Mouse (Mus musculus): Measurements from ENCODE around the gene Cfap77. TPM values are rescaled to one million over a fixed set of nuclear protein-coding genes. Genes with fewer than 3 reads are reported as not detected.

The Cfap77 gene
- polyA plus RNA-seq, 1 experiment from 2014 or later: 0.28 TPM

GRCm38 (mm10) chr2:29041477-29041768, 13.4 kb downstream of the Cfap77 start:
- H3K9ac ChIP-seq: no peak overlapping the region
- H3K27ac ChIP-seq: no peak overlapping the region
- H3K4me3 ChIP-seq: no peak overlapping the region
- peaks cover 10% of the 10 kb centered on the region; the same call in 1 of the 2 replicates for H3K4me1 ChIP-seq
- H3K9me3 ChIP-seq: no peaks in the 10 kb centered on the region
- WGBS: 31% methylated on average over 8 of the region's 8 CpGs
- no peaks in the 10 kb centered on the region for H3K36me3 ChIP-seq
- no peak overlapping the region for H3K4me2 ChIP-seq (replicated peaks)
- no peak for ATAC-seq (ENCODE audit: low FRiP score, low read depth)
- H3K27me3 ChIP-seq (replicated peaks): peaks cover 62% of the 10 kb centered on the region

GRCm38 (mm10) chr2:29040594-29041476, 14.0 kb downstream of the Cfap77 start:
- Histone ChIP-seq H3K36me3 (no peaks in the 10 kb centered on the region), H3K27me3 (replicated peaks) (peaks cover 60% of the 10 kb centered on the region), H3K9me3 (no peaks in the 10 kb centered on the region), H3K4me3 (no peak overlapping the region), H3K4me1 (peaks cover 4% of the 10 kb centered on the region; the same call in 1 of the 2 replicates), H3K27ac (no peak overlapping the region), H3K4me2 (replicated peaks) (no peak overlapping the region), H3K9ac (no peak overlapping the region)
- no peak for ATAC-seq (ENCODE audit: low FRiP score, low read depth)
- 6% methylated on average over 18 of the region's 18 CpGs for WGBS

- Histone ChIP-seq H3K4me2 (replicated peaks) (no peak overlapping the region), H3K4me1 (0 out of 2 replicates have a peak, but pooled peaks cover 3% of the 10 kb centered on the region), H3K9me3 (no peaks in the 10 kb centered on the region), H3K27ac (no peak overlapping the region), H3K9ac (no peak overlapping the region), H3K4me3 (no peak overlapping the region), H3K27me3 (replicated peaks) (peaks cover 51% of the 10 kb centered on the region), H3K36me3 (no peaks in the 10 kb centered on the region)
- 23% methylated on average over 5 of the region's 5 CpGs for WGBS
- no peak for ATAC-seq (ENCODE audit: low FRiP score, low read depth)
Observed at GRCm38 (mm10) chr2:29039741-29040140, 15.1 kb downstream of the Cfap77 start.

GRCm38 (mm10) chr2:29035698-29036097, 19.2 kb downstream of the Cfap77 start:
- no peak overlapping the region for H3K27ac ChIP-seq
- no peak overlapping the region for H3K9ac ChIP-seq

GRCm38 (mm10) chr2:29034542-29035475, 20.1 kb downstream of the Cfap77 start:
- no peak overlapping the region for H3K9ac ChIP-seq
- ATAC-seq (ENCODE audit: low FRiP score, low read depth): no peak
- no peak overlapping the region for H3K4me2 ChIP-seq (replicated peaks)
- peaks cover 18% of the 10 kb centered on the region for H3K27me3 ChIP-seq (replicated peaks)
- H3K4me1 ChIP-seq: 0 out of 2 replicates have a peak, but pooled peaks cover 2% of the 10 kb centered on the region
- H3K36me3 ChIP-seq: no peaks in the 10 kb centered on the region
- no peaks in the 10 kb centered on the region for H3K9me3 ChIP-seq
- no peak overlapping the region for H3K27ac ChIP-seq
- WGBS: 52% methylated on average over 20 of the region's 20 CpGs
- no peak overlapping the region for H3K4me3 ChIP-seq

More at GRCm38 (mm10) chr2:29035698-29036097, 19.2 kb downstream of the Cfap77 start:
- peaks cover 24% of the 10 kb centered on the region for H3K27me3 ChIP-seq (replicated peaks)
- H3K4me1 ChIP-seq: no peaks in the 10 kb centered on the region
- no peak overlapping the region for H3K4me3 ChIP-seq
- 51% methylated on average over 8 of the region's 8 CpGs for whole genome bisulfite sequencing
- H3K4me2 ChIP-seq (replicated peaks): no peak overlapping the region
- no peaks in the 10 kb centered on the region for H3K36me3 ChIP-seq
- H3K9me3 ChIP-seq: no peaks in the 10 kb centered on the region
- ATAC-seq (ENCODE audit: low FRiP score, low read depth): no peak

- 91% methylated on average over 4 of the region's 4 CpGs for WGBS
- Histone ChIP-seq H3K27ac (no peak overlapping the region), H3K4me2 (replicated peaks) (no peak overlapping the region), H3K4me3 (no peak overlapping the region), H3K9ac (no peak overlapping the region), H3K36me3 (no peaks in the 10 kb centered on the region), H3K4me1 (0 out of 2 replicates have a peak, but pooled peaks cover 2% of the 10 kb centered on the region), H3K27me3 (replicated peaks) (peaks cover 7% of the 10 kb centered on the region), H3K9me3 (no peaks in the 10 kb centered on the region)
- no peak for ATAC-seq (ENCODE audit: low FRiP score, low read depth)
Observed at GRCm38 (mm10) chr2:29031951-29032350, 22.9 kb downstream of the Cfap77 start.

GRCm38 (mm10) chr2:29030048-29030734, 24.7 kb downstream of the Cfap77 start:
- H3K27me3 ChIP-seq (replicated peaks): no peaks in the 10 kb centered on the region
- H3K36me3 ChIP-seq: no peaks in the 10 kb centered on the region
- WGBS: 46% methylated on average over 20 of the region's 20 CpGs
- no peak for ATAC-seq (ENCODE audit: low FRiP score, low read depth)
- no peak overlapping the region for H3K9ac ChIP-seq
- no peaks in the 10 kb centered on the region for H3K9me3 ChIP-seq
- H3K4me1 ChIP-seq: 0 out of 2 replicates have a peak, but pooled peaks cover 2% of the 10 kb centered on the region
- no peak overlapping the region for H3K4me2 ChIP-seq (replicated peaks)
- H3K27ac ChIP-seq: no peak overlapping the region
- H3K4me3 ChIP-seq: no peak overlapping the region

GRCm38 (mm10) chr2:29025284-29025683, 29.6 kb downstream of the Cfap77 start:
- H3K4me1 ChIP-seq: 0 out of 2 replicates have a peak, but pooled peaks cover 9% of the 10 kb centered on the region
- ATAC-seq (ENCODE audit: low FRiP score, low read depth): no peak
- H3K36me3 ChIP-seq: no peaks in the 10 kb centered on the region
- no peak overlapping the region for H3K4me2 ChIP-seq (replicated peaks)
- no peak overlapping the region for H3K4me3 ChIP-seq
- 88% methylated on average over 5 of the region's 5 CpGs for WGBS
- H3K27ac ChIP-seq: no peak overlapping the region
- H3K27me3 ChIP-seq (replicated peaks): peaks cover 19% of the 10 kb centered on the region
- H3K9me3 ChIP-seq: no peaks in the 10 kb centered on the region
- no peak overlapping the region for H3K9ac ChIP-seq

GRCm38 (mm10) chr2:29023001-29023400, 31.9 kb downstream of the Cfap77 start:
- H3K36me3 ChIP-seq: no peaks in the 10 kb centered on the region
- no peak overlapping the region for H3K4me2 ChIP-seq (replicated peaks)
- 0 out of 2 replicates have a peak, but pooled peaks cover 7% of the 10 kb centered on the region for H3K4me1 ChIP-seq
- peaks cover 31% of the 10 kb centered on the region for H3K27me3 ChIP-seq (replicated peaks)
- H3K9ac ChIP-seq: no peak overlapping the region
- H3K27ac ChIP-seq: no peak overlapping the region
- no peaks in the 10 kb centered on the region for H3K9me3 ChIP-seq
- WGBS: 89% methylated on average over 7 of the region's 7 CpGs
- H3K4me3 ChIP-seq: no peak overlapping the region
- no peak for ATAC-seq (ENCODE audit: low FRiP score, low read depth)

- Histone ChIP-seq H3K4me2 (replicated peaks) (no peak overlapping the region), H3K36me3 (no peaks in the 10 kb centered on the region), H3K27ac (peak overlapping the region; percentile 42; the same call in 1 of the 2 replicates), H3K9ac (no peak overlapping the region), H3K27me3 (replicated peaks) (peaks cover 31% of the 10 kb centered on the region), H3K4me3 (no peak overlapping the region), H3K9me3 (no peaks in the 10 kb centered on the region), H3K4me1 (peaks cover 18% of the 10 kb centered on the region)
- ATAC-seq (ENCODE audit: low FRiP score, low read depth): no peak
- 27% methylated on average over 17 of the region's 17 CpGs for WGBS
Observed at GRCm38 (mm10) chr2:29021025-29021424, 33.8 kb downstream of the Cfap77 start.

- Histone ChIP-seq H3K27ac (no peak overlapping the region), H3K36me3 (no peaks in the 10 kb centered on the region), H3K4me2 (replicated peaks) (no peak overlapping the region), H3K4me1 (peaks cover 21% of the 10 kb centered on the region), H3K4me3 (no peak overlapping the region), H3K27me3 (replicated peaks) (peaks cover 42% of the 10 kb centered on the region), H3K9ac (no peak overlapping the region), H3K9me3 (no peaks in the 10 kb centered on the region)
- 39% methylated on average over 5 of the region's 5 CpGs for WGBS
- no peak for ATAC-seq (ENCODE audit: low FRiP score, low read depth)
Observed at GRCm38 (mm10) chr2:29018680-29019079, 36.2 kb downstream of the Cfap77 start.
